Mouse (Mus musculus): ENCODE measurements around the gene Pianp. TPM values are rescaled to one million over a fixed set of nuclear protein-coding genes. Genes with fewer than 3 reads are reported as not detected.
"Not testable (repeated sequence)": the region's sequence is repeated elsewhere in the genome, so short reads cannot be mapped to it uniquely, and the experiment has no call there.

Pianp gene
- polyA plus RNA-seq, 1 experiment from 2014 or later, result 0.15 TPM

- peak overlapping the region; percentile 90 for H3K4me3 ChIP-seq (ENCODE audit: low read depth, low read length)
- peaks cover 19% of the 10 kb centered on the region for H3K36me3 ChIP-seq (replicated peaks; ENCODE audit: insufficient read depth, low read length)
- no peaks in the 10 kb centered on the region for H3K27me3 ChIP-seq (ENCODE audit: insufficient read depth, low read length)
- peak overlapping the region; percentile 90 for H3K9ac ChIP-seq (replicated peaks)
- under 1% methylated on average over 35 of the region's 78 CpGs for WGBS (ENCODE audit: insufficient replicate concordance)
- H3K27ac ChIP-seq (ENCODE audit: low read depth), result peak overlapping the region; percentile 97
- H3K9me3 ChIP-seq (ENCODE audit: low read length), result no peaks in the 10 kb centered on the region
- no peak for TF ChIP-seq CTCF (IDR thresholded peaks at IDR 0.05; ENCODE audit: low read depth)
- TF ChIP-seq EP300 (IDR thresholded peaks at IDR 0.05; ENCODE audit: low read depth), result no peak
- H3K4me2 ChIP-seq (ENCODE audit: low read depth, low read length), result peak overlapping the region; percentile 77
- peak; percentile 88 for DNase-seq
- peaks cover 22% of the 10 kb centered on the region for H3K4me1 ChIP-seq (ENCODE audit: insufficient read depth)
- ATAC-seq, result peak; percentile 87
These were observed 12.9 kb downstream of the Pianp start for GRCm38 (mm10) chr6:125009181-125010073.

GRCm38 (mm10) chr6:125017682-125018081, 21.2 kb downstream of the Pianp start:
- no peak overlapping the region for H3K9ac ChIP-seq (replicated peaks)
- 76% methylated on average over 3 of the region's 3 CpGs for WGBS (ENCODE audit: insufficient replicate concordance)
- DNase-seq (peak; percentile 60), ATAC-seq (peak; percentile 68)
- no peak overlapping the region for H3K27ac ChIP-seq (ENCODE audit: low read depth)
- peaks cover 29% of the 10 kb centered on the region for H3K36me3 ChIP-seq (replicated peaks; ENCODE audit: insufficient read depth, low read length)
- TF ChIP-seq CTCF (IDR thresholded peaks at IDR 0.05; ENCODE audit: low read depth) (no peak), EP300 (IDR thresholded peaks at IDR 0.05; ENCODE audit: low read depth) (no peak)
- H3K9me3 ChIP-seq (ENCODE audit: low read length), result no peaks in the 10 kb centered on the region
- H3K27me3 ChIP-seq (ENCODE audit: insufficient read depth, low read length), result no peaks in the 10 kb centered on the region
- no peak overlapping the region for H3K4me2 ChIP-seq (ENCODE audit: low read depth, low read length)
- peaks cover 5% of the 10 kb centered on the region; the same call in 1 of the 2 replicates for H3K4me1 ChIP-seq (ENCODE audit: insufficient read depth)
- no peak overlapping the region for H3K4me3 ChIP-seq (ENCODE audit: low read depth, low read length)

- not testable (repeated sequence) for H3K4me3 ChIP-seq (ENCODE audit: low read depth, low read length); H3K9me3 ChIP-seq (ENCODE audit: low read length); H3K27me3 ChIP-seq (ENCODE audit: insufficient read depth, low read length); H3K4me1 ChIP-seq (ENCODE audit: insufficient read depth); H3K9ac ChIP-seq (replicated peaks); H3K4me2 ChIP-seq (ENCODE audit: low read depth, low read length); H3K27ac ChIP-seq (ENCODE audit: low read depth)
- DNase-seq (peak; percentile 81), ATAC-seq (peak; percentile 59)
- peaks cover 64% of the 10 kb centered on the region for H3K36me3 ChIP-seq (replicated peaks; ENCODE audit: insufficient read depth, low read length)
- 49% methylated on average over 7 of the region's 9 CpGs for WGBS (ENCODE audit: insufficient replicate concordance)
- peak; percentile 98 for TF ChIP-seq CTCF (IDR thresholded peaks at IDR 0.05; ENCODE audit: low read depth)
These were observed 34.0 kb downstream of the Pianp start for GRCm38 (mm10) chr6:125030532-125030931.

- no peak overlapping the region for H3K4me3 ChIP-seq (ENCODE audit: low read depth, low read length)
- WGBS (ENCODE audit: insufficient replicate concordance), result 86% methylated on average over 16 of the region's 16 CpGs
- H3K4me2 ChIP-seq (ENCODE audit: low read depth, low read length), result no peak overlapping the region
- no peak overlapping the region for H3K27ac ChIP-seq (ENCODE audit: low read depth)
- peaks cover 58% of the 10 kb centered on the region for H3K36me3 ChIP-seq (replicated peaks; ENCODE audit: insufficient read depth, low read length)
- TF ChIP-seq EP300 (IDR thresholded peaks at IDR 0.05; ENCODE audit: low read depth), result no peak
- TF ChIP-seq CTCF (IDR thresholded peaks at IDR 0.05; ENCODE audit: low read depth), result no peak
- H3K9me3 ChIP-seq (ENCODE audit: low read length), result no peaks in the 10 kb centered on the region
- H3K4me1 ChIP-seq (ENCODE audit: insufficient read depth), result no peaks in the 10 kb centered on the region
- H3K27me3 ChIP-seq (ENCODE audit: insufficient read depth, low read length), result no peaks in the 10 kb centered on the region
- no peak overlapping the region for H3K9ac ChIP-seq (replicated peaks)
- no peak for ATAC-seq
- DNase-seq, result no peak
These were observed 35.1 kb downstream of the Pianp start for GRCm38 (mm10) chr6:125031604-125032003.

GRCm38 (mm10) chr6:125038666-125039065, 42.2 kb downstream of the Pianp start:
- TF ChIP-seq EP300 (IDR thresholded peaks at IDR 0.05; ENCODE audit: low read depth) (no peak), CTCF (IDR thresholded peaks at IDR 0.05; ENCODE audit: low read depth) (no peak)
- Histone ChIP-seq H3K4me3 (ENCODE audit: low read depth, low read length) (peak overlapping the region; percentile 79), H3K4me2 (ENCODE audit: low read depth, low read length) (peak overlapping the region; percentile 91), H3K9ac (replicated peaks) (no peak overlapping the region), H3K27me3 (ENCODE audit: insufficient read depth, low read length) (no peaks in the 10 kb centered on the region), H3K9me3 (ENCODE audit: low read length) (no peaks in the 10 kb centered on the region), H3K36me3 (replicated peaks; ENCODE audit: insufficient read depth, low read length) (peaks cover 27% of the 10 kb centered on the region), H3K27ac (ENCODE audit: low read depth) (peak overlapping the region; percentile 53), H3K4me1 (ENCODE audit: insufficient read depth) (peaks cover 26% of the 10 kb centered on the region)
- no peak for ATAC-seq
- WGBS (ENCODE audit: insufficient replicate concordance), result 87% methylated on average over 4 of the region's 4 CpGs
- no peak for DNase-seq

GRCm38 (mm10) chr6:125039131-125039530, 42.6 kb downstream of the Pianp start:
- peak overlapping the region; percentile 53 for H3K27ac ChIP-seq (ENCODE audit: low read depth)
- ATAC-seq (peak; percentile 9; the same call in 1 of the 2 replicates), DNase-seq (no peak)
- TF ChIP-seq EP300 (IDR thresholded peaks at IDR 0.05; ENCODE audit: low read depth) (no peak), CTCF (IDR thresholded peaks at IDR 0.05; ENCODE audit: low read depth) (no peak)
- H3K27me3 ChIP-seq (ENCODE audit: insufficient read depth, low read length), result no peaks in the 10 kb centered on the region
- peak overlapping the region; percentile 79 for H3K4me3 ChIP-seq (ENCODE audit: low read depth, low read length)
- WGBS (ENCODE audit: insufficient replicate concordance), result 7% methylated on average over 8 of the region's 8 CpGs
- H3K4me2 ChIP-seq (ENCODE audit: low read depth, low read length), result peak overlapping the region; percentile 91
- peaks cover 27% of the 10 kb centered on the region for H3K36me3 ChIP-seq (replicated peaks; ENCODE audit: insufficient read depth, low read length)
- H3K9ac ChIP-seq (replicated peaks), result no peak overlapping the region
- peaks cover 26% of the 10 kb centered on the region for H3K4me1 ChIP-seq (ENCODE audit: insufficient read depth)
- no peaks in the 10 kb centered on the region for H3K9me3 ChIP-seq (ENCODE audit: low read length)

Data from liver, postnatal 0 days (tissue).